Mouse (Mus musculus): ENCODE measurements around the gene Galnt11. TPM values are rescaled to one million over a fixed set of nuclear protein-coding genes. Genes with fewer than 3 reads are reported as not detected.
"Not testable (repeated sequence)": the region's sequence is repeated elsewhere in the genome, so short reads cannot be mapped to it uniquely, and the experiment has no call there.

Galnt11 gene
- polyA plus RNA-seq, 1 experiment from 2014 or later, result 12.3 TPM

GRCm38 (mm10) chr5:25215006-25215405 is 6.7 kb upstream of the Galnt11 start:
- TF ChIP-seq EP300 (IDR thresholded peaks at IDR 0.05; ENCODE audit: low read depth), result no peak
- no peak for TF ChIP-seq CTCF (IDR thresholded peaks at IDR 0.05; ENCODE audit: low read depth)
- Histone ChIP-seq H3K27ac (ENCODE audit: low read depth) (no peak overlapping the region), H3K4me1 (ENCODE audit: insufficient read depth) (no peaks in the 10 kb centered on the region), H3K4me3 (ENCODE audit: low read depth, low read length) (no peak overlapping the region), H3K4me2 (ENCODE audit: low read depth, low read length) (no peak overlapping the region), H3K27me3 (ENCODE audit: insufficient read depth, low read length) (no peaks in the 10 kb centered on the region), H3K9ac (replicated peaks) (no peak overlapping the region), H3K36me3 (replicated peaks; ENCODE audit: insufficient read depth, low read length) (no peaks in the 10 kb centered on the region), H3K9me3 (ENCODE audit: low read length) (no peaks in the 10 kb centered on the region)
- ATAC-seq (no peak), DNase-seq (no peak)
- WGBS (ENCODE audit: insufficient replicate concordance), result 82% methylated on average over 6 of the region's 6 CpGs

- Histone ChIP-seq H3K4me1 (ENCODE audit: insufficient read depth) (peaks cover 6% of the 10 kb centered on the region; the same call in 1 of the 2 replicates), H3K9ac (replicated peaks) (peak within 1 kb of the TSS; percentile 62), H3K27ac (ENCODE audit: low read depth) (peak within 1 kb of the TSS; percentile 70), H3K4me2 (ENCODE audit: low read depth, low read length) (peak within 1 kb of the TSS; percentile 57), H3K36me3 (replicated peaks; ENCODE audit: insufficient read depth, low read length) (no peaks in the 10 kb centered on the region), H3K4me3 (ENCODE audit: low read depth, low read length) (peak within 1 kb of the TSS; percentile 56), H3K27me3 (ENCODE audit: insufficient read depth, low read length) (no peaks in the 10 kb centered on the region), H3K9me3 (ENCODE audit: low read length) (no peaks in the 10 kb centered on the region)
- peak; percentile 89 for DNase-seq
- ATAC-seq, result peak; percentile 97
- TF ChIP-seq EP300 (IDR thresholded peaks at IDR 0.05; ENCODE audit: low read depth) (no peak), CTCF (IDR thresholded peaks at IDR 0.05; ENCODE audit: low read depth) (no peak)
- 1% methylated on average over 71 of the region's 72 CpGs for WGBS (ENCODE audit: insufficient replicate concordance)
These were observed 1.3 kb downstream of the Galnt11 start, which contains the start of gene E130116L18Rik for GRCm38 (mm10) chr5:25222752-25223702. TSS of gene E130116L18Rik (minus strand) at chr5:25223153.

GRCm38 (mm10) chr5:25224377-25224776 is 2.7 kb downstream of the Galnt11 start:
- not testable (repeated sequence) for ATAC-seq; H3K4me2 ChIP-seq (ENCODE audit: low read depth, low read length); H3K4me3 ChIP-seq (ENCODE audit: low read depth, low read length); DNase-seq; H3K27me3 ChIP-seq (ENCODE audit: insufficient read depth, low read length); H3K27ac ChIP-seq (ENCODE audit: low read depth); H3K4me1 ChIP-seq (ENCODE audit: insufficient read depth); H3K36me3 ChIP-seq (replicated peaks; ENCODE audit: insufficient read depth, low read length); H3K9ac ChIP-seq (replicated peaks); H3K9me3 ChIP-seq (ENCODE audit: low read length)
- WGBS (ENCODE audit: insufficient replicate concordance), result 64% methylated on average over 1 of the region's 1 CpGs

GRCm38 (mm10) chr5:25243101-25243500 is 21.4 kb downstream of the Galnt11 start:
- H3K27me3 ChIP-seq (ENCODE audit: insufficient read depth, low read length), result no peaks in the 10 kb centered on the region
- H3K9ac ChIP-seq (replicated peaks), result no peak overlapping the region
- H3K4me2 ChIP-seq (ENCODE audit: low read depth, low read length), result no peak overlapping the region
- ATAC-seq (no peak), DNase-seq (no peak)
- WGBS (ENCODE audit: insufficient replicate concordance), result 66% methylated on average over 6 of the region's 6 CpGs
- TF ChIP-seq EP300 (IDR thresholded peaks at IDR 0.05; ENCODE audit: low read depth) (no peak), CTCF (IDR thresholded peaks at IDR 0.05; ENCODE audit: low read depth) (no peak)
- H3K27ac ChIP-seq (ENCODE audit: low read depth), result no peak overlapping the region
- H3K4me3 ChIP-seq (ENCODE audit: low read depth, low read length), result no peak overlapping the region
- H3K4me1 ChIP-seq (ENCODE audit: insufficient read depth), result peaks cover 3% of the 10 kb centered on the region; the same call in 1 of the 2 replicates
- H3K36me3 ChIP-seq (replicated peaks; ENCODE audit: insufficient read depth, low read length), result no peaks in the 10 kb centered on the region
- no peaks in the 10 kb centered on the region for H3K9me3 ChIP-seq (ENCODE audit: low read length)

DNA sequence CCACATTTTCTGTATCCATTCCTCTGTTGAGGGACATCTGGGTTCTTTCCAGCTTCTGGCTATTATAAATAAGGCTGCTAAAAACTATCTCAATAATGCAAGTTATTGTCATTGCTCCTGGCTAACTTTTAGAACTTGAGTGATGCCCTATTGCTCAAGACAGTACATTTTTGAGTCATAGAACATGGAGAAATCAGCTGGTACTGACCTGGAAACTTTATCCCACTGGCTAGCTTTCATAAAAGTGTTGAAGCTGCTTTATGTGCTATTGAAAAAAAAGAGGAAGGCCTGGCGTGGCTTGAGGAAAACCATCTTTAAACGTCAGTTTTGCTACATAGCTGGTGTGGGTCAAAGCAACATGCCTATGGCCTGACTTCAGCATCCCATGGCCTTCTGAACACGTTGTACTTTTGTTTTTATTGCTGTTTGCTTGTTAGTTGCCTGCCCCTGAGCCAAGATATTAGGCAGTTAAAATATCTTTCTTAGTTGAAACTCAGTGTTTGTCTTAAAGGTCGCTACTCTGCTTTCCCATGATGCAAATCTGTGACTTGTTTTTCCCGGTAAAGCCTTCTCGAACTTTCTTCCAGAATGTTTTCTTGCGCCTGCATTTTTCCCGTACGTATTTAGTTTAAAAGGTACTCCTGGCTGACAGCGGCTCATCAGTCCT is 24.2 kb downstream of the Galnt11 start:
- peaks cover 2% of the 10 kb centered on the region; the same call in 1 of the 2 replicates for H3K36me3 ChIP-seq (replicated peaks; ENCODE audit: insufficient read depth, low read length)
- ATAC-seq, result no peak
- no peak overlapping the region for H3K9ac ChIP-seq (replicated peaks)
- peaks cover 3% of the 10 kb centered on the region; the same call in 1 of the 2 replicates for H3K4me1 ChIP-seq (ENCODE audit: insufficient read depth)
- no peak for DNase-seq
- no peak for TF ChIP-seq CTCF (IDR thresholded peaks at IDR 0.05; ENCODE audit: low read depth)
- no peak for TF ChIP-seq EP300 (IDR thresholded peaks at IDR 0.05; ENCODE audit: low read depth)
- H3K27me3 ChIP-seq (ENCODE audit: insufficient read depth, low read length), result no peaks in the 10 kb centered on the region
- no peaks in the 10 kb centered on the region for H3K9me3 ChIP-seq (ENCODE audit: low read length)
- 75% methylated on average over 10 of the region's 10 CpGs for WGBS (ENCODE audit: insufficient replicate concordance)
- peak overlapping the region; percentile 53 for H3K27ac ChIP-seq (ENCODE audit: low read depth)
- no peak overlapping the region for H3K4me2 ChIP-seq (ENCODE audit: low read depth, low read length)
- no peak overlapping the region for H3K4me3 ChIP-seq (ENCODE audit: low read depth, low read length)

- no peak overlapping the region for H3K9ac ChIP-seq (replicated peaks)
- no peaks in the 10 kb centered on the region for H3K27me3 ChIP-seq (ENCODE audit: insufficient read depth, low read length)
- peaks cover 6% of the 10 kb centered on the region; the same call in 1 of the 2 replicates for H3K36me3 ChIP-seq (replicated peaks; ENCODE audit: insufficient read depth, low read length)
- H3K4me3 ChIP-seq (ENCODE audit: low read depth, low read length), result no peak overlapping the region
- 56% methylated on average over 1 of the region's 1 CpGs for WGBS (ENCODE audit: insufficient replicate concordance)
- H3K4me1 ChIP-seq (ENCODE audit: insufficient read depth), result peaks cover 3% of the 10 kb centered on the region; the same call in 1 of the 2 replicates
- DNase-seq, result no peak
- ATAC-seq, result no peak
- H3K9me3 ChIP-seq (ENCODE audit: low read length), result no peaks in the 10 kb centered on the region
- TF ChIP-seq EP300 (IDR thresholded peaks at IDR 0.05; ENCODE audit: low read depth) (no peak), CTCF (IDR thresholded peaks at IDR 0.05; ENCODE audit: low read depth) (no peak)
- peak overlapping the region; percentile 53 for H3K27ac ChIP-seq (ENCODE audit: low read depth)
- H3K4me2 ChIP-seq (ENCODE audit: low read depth, low read length), result no peak overlapping the region
These were observed 24.8 kb downstream of the Galnt11 start for GRCm38 (mm10) chr5:25246473-25246865.

Data from liver, postnatal 0 days (tissue).